Mouse (Mus musculus): ENCODE data around the gene Mtmr3. TPM values are rescaled to one million over a fixed set of nuclear protein-coding genes. Genes with fewer than 3 reads are reported as not detected.

The Mtmr3 gene
- total and polyA plus RNA-seq, 3 experiments: 31.7 to 46.3 (median 32.5) TPM

- no peaks in the 10 kb centered on the region for H3K36me3 ChIP-seq (replicated peaks in 1 of 2; ENCODE audit: control insufficient read depth in 1 of 2, insufficient read depth in 1 of 2, low read length in 1 of 2)
- H3K4me3 ChIP-seq (replicated peaks in 1 of 3; ENCODE audit: low read depth in 2 of 3, low read length in 2 of 3, poor library complexity in 1 of 3): no peak overlapping the region
- in situ Hi-C loops (cut with MboI; ENCODE audit: low pct_ligation_motif_present, low pct_unique_long_range_greater_than_20kb, low sequenced_read_pairs): loop anchor here (25.0 kb wide), 1 partner anchor 400 kb away; the partner anchor contains the start of gene Nf2
- no peak overlapping the region for H3K9ac ChIP-seq (ENCODE audit: insufficient read depth, low read depth)
- H3K4me1 ChIP-seq (ENCODE audit: control insufficient read depth in 1 of 2, insufficient read depth in 2 of 2): peaks cover 7 to 24% of the 10 kb centered on the region in 2 experiments; a peak in 3 of 4 replicates
- no peak overlapping the region for H3K4me2 ChIP-seq (ENCODE audit: insufficient read depth, low read depth, poor library complexity, severe bottlenecking)
- TF ChIP-seq ETS1 (conservative IDR thresholded peaks at IDR 0.05; ENCODE audit: low read depth, low read length) (peak; percentile 49; the same call in 1 of the 2 replicates), USF1 (IDR thresholded peaks at IDR 0.05; ENCODE audit: low read depth, low read length) (no peak), EP300 (IDR thresholded peaks at IDR 0.05; ENCODE audit: low read length) (peak; percentile 52), IRF4 (IDR thresholded peaks at IDR 0.05; ENCODE audit: low read depth, low read length) (peak; percentile 34), KAT2A (IDR thresholded peaks at IDR 0.05; ENCODE audit: insufficient replicate concordance, low read length) (no peak), MXI1 (IDR thresholded peaks at IDR 0.05; ENCODE audit: low read depth, low read length) (peak; percentile 38; the same call in 1 of the 2 replicates), MAZ (IDR thresholded peaks at IDR 0.05; ENCODE audit: low read depth, low read length) (no peak), POLR2AphosphoS2 (IDR thresholded peaks at IDR 0.05; ENCODE audit: low read depth, low read length) (no peak), RCOR1 (conservative IDR thresholded peaks at IDR 0.05; ENCODE audit: low read depth, low read length) (peak; percentile 66; the same call in 1 of the 2 replicates), MAX (IDR thresholded peaks at IDR 0.05; ENCODE audit: low read length) (no peak), ZKSCAN1 (IDR thresholded peaks at IDR 0.05; ENCODE audit: borderline replicate concordance, low read depth, low read length) (no peak), PAX5 (IDR thresholded peaks at IDR 0.05; ENCODE audit: low read length) (no peak), MYC (IDR thresholded peaks at IDR 0.05; ENCODE audit: low read depth, low read length) (peak; percentile 60; the same call in 1 of the 2 replicates), POLR2A (IDR thresholded peaks at IDR 0.05; ENCODE audit: low read depth, low read length) (no peak), ELF1 (IDR thresholded peaks at IDR 0.05; ENCODE audit: low read depth, low read length) (no peak), GABPA (IDR thresholded peaks at IDR 0.05; ENCODE audit: insufficient replicate concordance, low read depth, low read length) (no peak), MAFK (IDR thresholded peaks at IDR 0.05; ENCODE audit: insufficient replicate concordance, low read length) (no peak), TCF12 (IDR thresholded peaks at IDR 0.05; ENCODE audit: low read depth, low read length) (no peak), BHLHE40 (IDR thresholded peaks at IDR 0.05; ENCODE audit: low read depth, low read length) (peak; percentile 93), ZC3H11A (IDR thresholded peaks at IDR 0.05; ENCODE audit: low read depth, low read length) (no peak), ZNF384 (IDR thresholded peaks at IDR 0.05; ENCODE audit: low read depth, low read length) (no peak), UBTF (IDR thresholded peaks at IDR 0.05; ENCODE audit: low read depth, low read length) (no peak), E2F4 (IDR thresholded peaks at IDR 0.05; ENCODE audit: insufficient replicate concordance, low read depth, low read length) (no peak), NELFE (IDR thresholded peaks at IDR 0.05; ENCODE audit: low read depth, low read length) (no peak), JUND (conservative IDR thresholded peaks at IDR 0.05; ENCODE audit: low read depth, low read length) (no peak), MEF2A (IDR thresholded peaks at IDR 0.05; ENCODE audit: borderline replicate concordance, low read depth, low read length) (peak; percentile 84), ZMIZ1 (IDR thresholded peaks at IDR 0.05; ENCODE audit: low read depth, low read length) (no peak), TBP (conservative IDR thresholded peaks at IDR 0.05; ENCODE audit: low read depth, low read length) (no peak), SIN3A (IDR thresholded peaks at IDR 0.05; ENCODE audit: low read length) (no peak), JUN (IDR thresholded peaks at IDR 0.05; ENCODE audit: insufficient read depth, low read depth, low read length) (peak; percentile 20; the same call in 1 of the 2 replicates), NRF1 (IDR thresholded peaks at IDR 0.05; ENCODE audit: low read depth, low read length) (no peak), RAD21 (IDR thresholded peaks at IDR 0.05; ENCODE audit: low read depth, low read length) (no peak)
- H3K79me2 ChIP-seq (replicated peaks; ENCODE audit: control insufficient read depth, extremely low read depth, insufficient read depth, poor library complexity, severe bottlenecking): no peaks in the 10 kb centered on the region
- H3K27ac ChIP-seq (ENCODE audit: insufficient read depth, low read depth): no peak overlapping the region
- no peaks in the 10 kb centered on the region for H3K9me3 ChIP-seq (replicated peaks; ENCODE audit: low read length)
- H3K27me3 ChIP-seq (replicated peaks): no peaks in the 10 kb centered on the region
- DNase-seq (ENCODE audit: extremely low read depth): no peak
- dilution Hi-C loops (cut with MboI; ENCODE audit: extremely low pct_ligation_motif_present, extremely low pct_unique_long_range_greater_than_20kb, low sequenced_read_pairs): no loop called here
Observed at GRCm38 (mm10) chr11:4437318-4437717, 157.3 kb downstream of the Mtmr3 start.

Measured in CH12.LX (cell line).